Mouse (Mus musculus) liver, embryonic 14.5 days (tissue): Measurements from ENCODE around the gene Selenov.

ENCODE experiments used
- CTCF ChIP-seq: IDR thresholded peaks from 2 replicates; pipeline ENCODE4 v1.5.1; 2016; ENCODE audit warnings: antibody characterized with exemption, low read depth, control low read depth
- EP300 ChIP-seq: IDR thresholded peaks from 2 replicates; pipeline ENCODE4 v1.6.1; 2016; ENCODE audit warnings: antibody characterized with exemption, low read depth

DNA sequence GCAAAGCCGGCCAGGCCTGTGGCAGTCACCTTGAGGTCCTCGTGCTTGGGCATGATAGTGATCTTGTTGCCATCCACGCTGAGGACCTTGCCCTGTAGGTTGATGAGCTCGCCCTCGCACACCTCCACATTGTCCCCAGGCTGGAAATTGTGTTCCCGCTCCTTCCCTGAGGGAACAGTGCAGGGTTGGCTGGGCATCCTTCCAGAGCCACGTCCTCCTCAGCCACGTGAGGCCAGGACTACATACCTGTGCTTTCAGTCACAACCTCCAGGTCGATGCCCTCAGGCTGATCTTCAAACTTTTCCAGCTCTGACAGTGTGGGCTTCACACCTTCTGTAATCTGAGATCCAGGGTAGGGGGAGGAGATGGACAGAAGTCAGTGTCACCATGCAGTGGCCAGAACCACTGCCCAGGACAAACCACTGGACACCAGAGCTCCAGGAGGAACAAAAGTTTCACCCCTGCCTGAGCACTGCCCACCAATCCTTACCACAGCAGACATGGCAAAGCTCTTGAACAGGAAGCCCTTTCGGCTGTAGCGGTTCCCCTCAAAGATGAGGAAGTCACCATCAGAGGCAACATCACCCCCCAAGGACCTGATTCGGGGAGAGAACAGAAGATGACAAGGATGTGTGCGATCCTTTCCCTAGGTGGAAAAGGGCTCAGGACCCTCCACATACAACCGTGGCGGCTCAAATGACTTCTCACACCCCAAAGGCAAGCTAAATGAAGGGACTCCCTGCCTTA, 31.2 kb upstream of the Selenov start:
- no peak for TF ChIP-seq CTCF
- no peak for TF ChIP-seq EP300
